Mouse (Mus musculus) CH12.LX (cell line): ENCODE measurements around the gene Pex3. TPM values are rescaled to one million over a fixed set of nuclear protein-coding genes. Genes with fewer than 3 reads are reported as not detected.

Experiments used
- DNase-seq: peaks from one replicate; pipeline ENCODE4 v3.0.0-alpha.2; 2013; ENCODE audit errors: extremely low read depth
- H3K27ac ChIP-seq: 2 replicates; pipeline ENCODE4 v1.5.1; 2012; ENCODE audit warnings: low read depth, mild to moderate bottlenecking, control low read depth, moderate library complexity; ENCODE audit not compliant: insufficient read depth
- H3K27me3 ChIP-seq: replicated peaks from 2 replicates; pipeline ENCODE3; 2012; ENCODE audit warnings: inconsistent platforms
- H3K36me3 ChIP-seq, 2 experiments: replicated peaks in 1 of 2; 2 replicates each; pipeline versions ENCODE3 to v1.6.1; 2012; ENCODE audit warnings: inconsistent platforms in 1 of 2, low read length in 1 of 2, mild to moderate bottlenecking in 1 of 2, mixed read lengths in 1 of 2, moderate library complexity in 1 of 2; ENCODE audit not compliant: control insufficient read depth in 1 of 2, insufficient read depth in 1 of 2
- H3K4me1 ChIP-seq, 2 experiments: 2 replicates each; pipeline ENCODE4 v1.6.1; 2012; ENCODE audit warnings: inconsistent platforms in 1 of 2, moderate library complexity in 1 of 2; ENCODE audit not compliant: insufficient read depth in 2 of 2, control insufficient read depth in 1 of 2
- H3K4me2 ChIP-seq: 2 replicates; pipeline ENCODE4 v1.6.1; 2012; ENCODE audit warnings: low read depth, mild to moderate bottlenecking, control low read depth; ENCODE audit not compliant: poor library complexity, insufficient read depth, severe bottlenecking
- H3K4me3 ChIP-seq, 3 experiments: fragments of 150-350 bp in 1 of 3; sonication (generic) in 1 of 3; replicated peaks in 1 of 3; 2 replicates each; pipeline versions ENCODE3 to v1.5.1; 2011 to 2012; ENCODE audit warnings: low read depth in 2 of 3, low read length in 2 of 3, mild to moderate bottlenecking in 2 of 3, moderate library complexity in 2 of 3, control low read depth in 1 of 3, improper control_type of control experiment in 1 of 3, inconsistent platforms in 1 of 3, mixed read lengths in 1 of 3; ENCODE audit not compliant: poor library complexity in 1 of 3
- H3K79me2 ChIP-seq: replicated peaks from 2 replicates; pipeline ENCODE4 v1.6.1; 2012; ENCODE audit warnings: mild to moderate bottlenecking, moderate library complexity; ENCODE audit not compliant: control insufficient read depth, poor library complexity, insufficient read depth, severe bottlenecking; ENCODE audit errors: extremely low read depth
- H3K9ac ChIP-seq: 2 replicates; pipeline ENCODE4 v1.6.1; 2012; ENCODE audit warnings: low read depth, mild to moderate bottlenecking, control low read depth, moderate library complexity; ENCODE audit not compliant: insufficient read depth
- H3K9me3 ChIP-seq: replicated peaks from 2 replicates; pipeline ENCODE3; 2012; ENCODE audit warnings: low read length, inconsistent platforms, mixed read lengths
- CTCF ChIP-seq, 2 experiments: IDR thresholded peaks in 1 of 2; conservative IDR thresholded peaks in 1 of 2; 2 replicates each; pipeline ENCODE4 v1.5.1; 2011 to 2012; ENCODE audit warnings: low read depth in 2 of 2, low read length in 2 of 2, improper control_type of control experiment in 1 of 2, inconsistent platforms in 1 of 2, mild to moderate bottlenecking in 1 of 2, moderate library complexity in 1 of 2
- ELF1 ChIP-seq: IDR thresholded peaks from 2 replicates; pipeline ENCODE4 v1.6.1; 2014; ENCODE audit warnings: low read depth, mild to moderate bottlenecking, inconsistent platforms, low read length, improper control_type of control experiment
- EP300 ChIP-seq: IDR thresholded peaks from 2 replicates; pipeline ENCODE4 v1.6.1; 2011; ENCODE audit warnings: low read length, improper control_type of control experiment
- JUND ChIP-seq: conservative IDR thresholded peaks from 2 replicates; pipeline ENCODE4 v1.6.1; 2011; ENCODE audit warnings: low read depth, low read length, improper control_type of control experiment
- KAT2A ChIP-seq: IDR thresholded peaks from 2 replicates; pipeline ENCODE4 v1.6.1; 2012; ENCODE audit warnings: low read length, improper control_type of control experiment, inconsistent platforms; ENCODE audit not compliant: insufficient replicate concordance
- MYC ChIP-seq: IDR thresholded peaks from 2 replicates; pipeline ENCODE4 v1.6.1; 2011; ENCODE audit warnings: low read depth, mild to moderate bottlenecking, improper control_type of control experiment, low read length
- NRF1 ChIP-seq: IDR thresholded peaks from 2 replicates; pipeline ENCODE4 v1.6.1; 2014; ENCODE audit warnings: low read depth, mild to moderate bottlenecking, inconsistent platforms, low read length, improper control_type of control experiment, moderate library complexity
- PAX5 ChIP-seq: IDR thresholded peaks from 2 replicates; pipeline ENCODE4 v1.6.1; 2012; ENCODE audit warnings: low read length, inconsistent platforms, mixed read lengths
- RAD21 ChIP-seq: IDR thresholded peaks from 2 replicates; pipeline ENCODE4 v1.6.1; 2011; ENCODE audit warnings: low read depth, mild to moderate bottlenecking, low read length, improper control_type of control experiment, moderate library complexity
- SIN3A ChIP-seq: IDR thresholded peaks from 2 replicates; pipeline ENCODE4 v1.6.1; 2012; ENCODE audit warnings: low read length, improper control_type of control experiment, inconsistent platforms
- TCF12 ChIP-seq: IDR thresholded peaks from 2 replicates; pipeline ENCODE4 v1.6.1; 2014; ENCODE audit warnings: low read depth, mild to moderate bottlenecking, inconsistent platforms, low read length, improper control_type of control experiment
- UBTF ChIP-seq: IDR thresholded peaks from 2 replicates; pipeline ENCODE4 v1.6.1; 2012; ENCODE audit warnings: low read depth, mild to moderate bottlenecking, inconsistent platforms, low read length, improper control_type of control experiment, moderate library complexity
- USF1 ChIP-seq: IDR thresholded peaks from 2 replicates; pipeline ENCODE4 v1.6.1; 2014; ENCODE audit warnings: low read depth, mild to moderate bottlenecking, inconsistent platforms, low read length, improper control_type of control experiment
- USF2 ChIP-seq: conservative IDR thresholded peaks from 2 replicates; pipeline ENCODE4 v1.6.1; 2011; ENCODE audit warnings: low read depth, low read length, improper control_type of control experiment
- ZKSCAN1 ChIP-seq: IDR thresholded peaks from 2 replicates; pipeline ENCODE4 v1.6.1; 2012; ENCODE audit warnings: low read depth, inconsistent platforms, low read length, improper control_type of control experiment, borderline replicate concordance
- dilution Hi-C: fragments of 300-500 bp; cut with MboI; formaldehyde crosslinking; loops from 2 replicates; pipeline ENCODE4 v1.14.3; 2020; ENCODE audit warnings: low sequenced_read_pairs; ENCODE audit not compliant: extremely low pct_unique_long_range_greater_than_20kb, extremely low pct_ligation_motif_present
- in situ Hi-C: fragments of 300-500 bp; cut with MboI; formaldehyde crosslinking; loops from 3 replicates; pipeline ENCODE4 v1.14.3; 2019; ENCODE audit warnings: low sequenced_read_pairs, low pct_ligation_motif_present, low pct_unique_long_range_greater_than_20kb, mixed read lengths
- polyA plus RNA-seq: library from polyadenylated mRNA; unstranded; fragments of >175 nt; gene quantifications from 2 replicates; pipeline ENCODE4 v1.2.1, GENCODE M21; 2012; ENCODE audit warnings: low read depth; ENCODE audit not compliant: insufficient read length
- total RNA-seq, 2 experiments: library from RNA; depleted of rRNA; stranded (reverse); fragments of 300-350 nt in 1 of 2; fragments of >200 nt in 1 of 2; gene quantifications; 2 replicates each; pipeline ENCODE4 v1.2.3; 2012 to 2014

Pex3 gene
- total and polyA plus RNA-seq, 3 experiments: 14.6 to 34.9 (median 24.9) TPM

GRCm38 (mm10) chr10:13474568-13474955 is 78.4 kb downstream of the Pex3 start:
- no peak overlapping the region for H3K27ac ChIP-seq
- TF ChIP-seq ELF1 (no peak), PAX5 (no peak), NRF1 (no peak), KAT2A (no peak), CTCF (conservative IDR thresholded peaks at IDR 0.05 in 1 of 2, IDR thresholded peaks at IDR 0.05 in 1 of 2; ENCODE audit: low read depth in 2 of 2, low read length in 2 of 2) (no peak), SIN3A (no peak), UBTF (no peak), MYC (no peak), RAD21 (no peak), EP300 (no peak), ZKSCAN1 (no peak), USF1 (no peak), JUND (no peak), USF2 (no peak), TCF12 (no peak)
- peaks cover 3 to 21% of the 10 kb centered on the region in 2 experiments; a peak in 3 of 4 replicates for H3K4me1 ChIP-seq
- no peak overlapping the region for H3K9ac ChIP-seq
- no peaks in the 10 kb centered on the region for H3K79me2 ChIP-seq
- H3K9me3 ChIP-seq: no peaks in the 10 kb centered on the region
- H3K36me3 ChIP-seq: no peaks in the 10 kb centered on the region
- in situ Hi-C loops: no loop called here
- DNase-seq: no peak
- dilution Hi-C loops: no loop called here
- H3K4me2 ChIP-seq: peak overlapping the region; percentile 73
- H3K4me3 ChIP-seq: peak overlapping the region in 2 of 3 experiments; percentile 48 to 52
- H3K27me3 ChIP-seq: peaks cover 4% of the 10 kb centered on the region

Other genes with a start within 250 kb of the Pex3 start
- gene Phactr2, start 78.7 kb downstream of the Pex3 start, total RNA-seq (2012; rRNA removed): 0.08 TPM in 2 replicates
- gene Phactr2, start 78.7 kb downstream of the Pex3 start, total RNA-seq (2014; rRNA removed): 0.18 and 0.31 TPM in 2 replicates
- 0.49 and 0.89 TPM in 2 replicates for gene Phactr2, start 78.7 kb downstream of the Pex3 start, polyA plus RNA-seq
- 23.3 and 28.2 TPM in 2 replicates for gene Fuca2, start 53.6 kb downstream of the Pex3 start, total RNA-seq (2012; rRNA removed)
- 36.4 and 37.5 TPM in 2 replicates for gene Fuca2, start 53.6 kb downstream of the Pex3 start, total RNA-seq (2014; rRNA removed)
- 42.2 and 48.5 TPM in 2 replicates for gene Fuca2, start 53.6 kb downstream of the Pex3 start, polyA plus RNA-seq
- gene Adat2, start 248 bp downstream of the Pex3 start, total RNA-seq (2012; rRNA removed): 9.2 and 10.4 TPM in 2 replicates
- gene Adat2, start 248 bp downstream of the Pex3 start, total RNA-seq (2014; rRNA removed): 10.5 and 11.6 TPM in 2 replicates
- 17.1 and 20.6 TPM in 2 replicates for gene Adat2, start 248 bp downstream of the Pex3 start, polyA plus RNA-seq